Mouse (Mus musculus): ENCODE measurements around the gene Cchcr1. TPM values are rescaled to one million over a fixed set of nuclear protein-coding genes. Genes with fewer than 3 reads are reported as not detected.
"Not testable (repeated sequence)": the region's sequence is repeated elsewhere in the genome, so short reads cannot be mapped to it uniquely, and the experiment has no call there.

Cchcr1 gene
- total RNA-seq (2021) = 1 to 10 TPM; 5.0 to 6.8 TPM
- long read RNA-seq, experiment 1, partial matches to known transcripts = 1 of 11 reads
- long read RNA-seq, experiment 1, other reads (novel, unspliced or antisense) = 9 of 11 reads
- long read RNA-seq, experiment 2, partial matches to known transcripts = 1 of 4 reads
- long read RNA-seq, experiment 2, other reads (novel, unspliced or antisense) = 0 of 4 reads

DNA sequence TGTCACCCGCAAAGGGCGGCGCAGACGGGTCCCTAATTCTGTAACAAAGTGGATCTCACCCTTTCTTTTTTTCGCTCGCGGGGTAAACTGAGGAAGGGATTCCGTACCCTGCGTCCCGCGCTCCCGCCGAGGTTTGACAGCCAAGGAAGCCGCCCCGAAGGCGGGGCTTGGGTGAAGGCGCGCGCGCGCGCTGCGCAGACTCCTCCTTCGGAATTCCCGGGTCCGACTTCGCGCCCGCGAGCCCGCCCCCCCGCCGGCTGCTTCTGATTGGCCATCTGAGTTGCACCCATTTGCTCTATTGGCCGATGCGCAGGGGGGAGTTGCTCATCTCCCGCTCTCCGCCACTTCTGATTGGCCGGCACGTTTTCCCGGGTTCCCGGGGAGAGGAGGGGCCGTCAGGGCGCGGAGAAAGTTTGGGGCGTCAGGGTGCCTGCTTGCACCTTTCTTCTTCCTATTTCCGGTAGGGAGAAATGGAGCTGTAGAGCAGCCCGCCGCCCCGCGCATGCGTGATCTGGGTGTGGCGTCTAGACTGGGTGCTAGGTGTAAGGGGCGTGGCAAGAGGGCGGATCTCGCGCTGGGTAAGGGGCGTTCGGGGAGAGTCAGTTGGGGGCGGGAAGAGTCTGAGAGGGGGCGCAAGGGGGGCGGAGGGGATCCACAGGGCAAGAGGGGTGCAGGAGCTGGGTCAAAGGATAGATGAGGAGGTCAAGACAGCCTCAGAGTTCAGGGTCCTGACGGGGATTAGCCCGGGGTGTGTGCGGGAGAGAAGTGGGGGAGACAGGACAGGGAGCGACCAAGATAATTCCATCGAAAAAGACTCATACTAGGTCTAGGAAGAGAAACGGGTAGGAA lies at the start of gene Cchcr1, which contains the start of gene Tcf19:
TSS of gene Cchcr1 (plus strand) at position 449 of the 849 bp plus-strand sequence.
TSS of gene Tcf19 (minus strand) at position 173 of the 849 bp plus-strand sequence.
- DNase-seq = peak; percentile 96

DNA sequence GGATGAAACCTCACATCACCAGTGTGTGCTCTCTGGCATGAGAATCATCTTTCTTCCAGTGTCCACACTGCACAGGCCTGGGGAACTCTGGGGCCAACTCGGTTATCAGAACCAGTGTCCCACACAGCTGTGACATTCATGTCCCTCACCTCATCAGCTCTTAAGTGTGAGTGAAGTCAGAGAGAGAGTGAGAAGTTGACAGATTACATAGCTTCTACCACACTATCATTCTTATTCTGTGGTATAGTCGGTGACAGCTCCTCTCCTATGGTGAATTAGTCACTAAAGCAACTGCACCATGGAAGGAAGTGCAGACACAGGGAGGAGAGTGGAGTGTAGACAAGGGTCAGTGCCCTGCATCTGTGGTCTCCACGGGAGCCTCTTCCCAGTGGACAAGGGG lies 48.0 kb upstream of the Cchcr1 start:
- not testable (repeated sequence) for DNase-seq

DNA sequence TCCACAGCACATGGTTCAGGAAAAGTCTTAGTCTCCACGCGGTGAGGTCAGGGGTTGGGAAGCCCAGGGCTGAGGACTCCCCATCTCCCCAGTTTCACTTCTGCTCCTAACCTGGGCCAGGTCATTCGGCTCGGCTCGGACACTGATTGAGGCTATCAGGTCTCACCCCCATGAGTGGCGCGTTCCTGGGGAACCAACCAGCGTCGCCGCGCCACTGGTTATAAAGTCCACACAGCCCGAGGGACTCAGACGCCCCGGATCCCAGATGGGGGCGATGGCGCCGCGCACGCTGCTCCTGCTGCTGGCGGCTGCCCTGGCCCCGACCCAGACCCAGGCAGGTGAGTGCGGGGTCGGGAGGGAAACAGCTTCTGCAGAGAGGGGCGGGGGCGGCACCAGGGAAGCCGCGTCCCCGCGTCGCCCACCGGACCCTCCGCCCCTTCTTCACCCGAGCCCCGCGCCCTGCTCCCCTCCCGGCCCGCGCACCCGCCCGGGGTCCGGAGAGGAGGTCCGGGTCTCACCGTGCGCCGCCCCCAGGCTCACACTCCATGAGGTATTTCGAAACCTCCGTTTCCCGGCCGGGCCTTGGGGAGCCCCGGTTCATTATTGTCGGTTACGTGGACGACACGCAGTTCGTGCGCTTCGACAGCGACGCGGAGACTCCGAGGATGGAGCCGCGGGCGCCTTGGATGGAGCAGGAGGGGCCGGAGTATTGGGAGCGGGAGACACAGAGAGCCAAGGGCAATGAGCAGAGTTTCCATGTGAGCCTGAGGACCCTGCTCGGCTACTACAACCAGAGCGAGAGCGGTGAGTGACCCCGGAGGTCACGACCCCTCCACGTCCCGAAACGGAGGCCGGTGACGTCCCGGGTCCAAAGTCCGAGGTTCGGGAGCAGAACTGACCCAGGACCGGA lies 46.8 kb upstream of the Cchcr1 start, which contains the start of gene H2-Q10:
TSS of gene H2-Q10 (plus strand) at position 248 of the 910 bp plus-strand sequence.
- DNase-seq = no peak

DNA sequence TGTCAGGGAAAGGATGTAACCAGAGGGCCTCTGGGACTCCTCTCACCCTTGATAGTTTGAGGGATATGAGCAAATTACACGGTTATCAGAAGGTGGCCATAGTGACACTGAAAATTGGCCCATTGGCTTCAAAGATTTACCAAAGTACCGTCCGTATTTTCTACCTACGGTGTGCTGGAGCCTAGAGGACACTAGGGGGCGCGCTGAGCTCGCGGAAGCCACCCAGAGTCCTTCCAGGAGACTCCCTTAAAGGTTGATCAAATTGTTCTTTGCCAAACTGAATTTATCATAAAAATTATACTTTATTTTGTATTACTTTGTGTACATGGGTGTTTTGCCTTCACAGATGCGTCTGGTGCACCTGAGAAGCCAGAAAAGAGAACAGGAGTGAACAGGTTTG lies 32.8 kb upstream of the Cchcr1 start:
- DNase-seq = peak; percentile 67

DNA sequence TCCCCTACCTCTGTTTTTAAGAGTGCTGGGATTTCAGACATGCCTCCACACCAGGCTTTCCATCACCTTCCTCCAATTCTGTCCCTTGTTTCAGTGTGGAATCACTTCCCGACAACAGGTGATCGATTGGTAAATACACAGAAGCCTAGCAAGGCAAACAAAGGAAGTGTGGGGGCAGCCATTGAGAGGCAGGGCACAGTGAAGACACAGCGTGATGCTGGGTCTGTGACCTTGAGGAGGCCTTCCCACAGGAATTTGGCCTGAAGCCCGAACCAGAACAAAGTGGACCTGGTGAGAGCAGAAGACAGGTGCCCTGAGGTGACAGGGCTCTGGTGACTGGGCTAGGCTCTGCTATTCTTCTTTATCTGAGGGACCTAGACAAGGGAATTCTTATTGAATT lies 31.2 kb upstream of the Cchcr1 start:
- no peak for DNase-seq

DNA sequence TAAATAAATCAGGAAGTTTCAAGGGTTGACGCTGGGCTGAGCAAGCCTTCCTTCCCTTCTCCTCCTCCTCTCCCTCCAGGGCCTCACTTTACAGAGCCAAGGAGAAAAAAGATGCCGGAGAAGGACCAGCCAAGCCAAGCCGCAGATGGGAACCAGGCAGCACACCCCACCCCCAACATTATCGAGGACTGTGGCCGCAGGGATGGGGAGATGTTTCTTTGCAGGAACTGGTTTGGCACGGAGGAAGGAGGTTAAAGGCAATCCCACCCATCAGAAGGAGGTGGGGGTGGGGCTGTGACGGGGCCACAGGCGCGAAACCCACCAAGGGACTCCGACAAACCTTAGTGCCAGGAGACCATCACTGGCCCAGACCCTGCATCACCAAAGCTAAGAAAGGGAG lies 30.2 kb upstream of the Cchcr1 start:
- no peak for DNase-seq

DNA sequence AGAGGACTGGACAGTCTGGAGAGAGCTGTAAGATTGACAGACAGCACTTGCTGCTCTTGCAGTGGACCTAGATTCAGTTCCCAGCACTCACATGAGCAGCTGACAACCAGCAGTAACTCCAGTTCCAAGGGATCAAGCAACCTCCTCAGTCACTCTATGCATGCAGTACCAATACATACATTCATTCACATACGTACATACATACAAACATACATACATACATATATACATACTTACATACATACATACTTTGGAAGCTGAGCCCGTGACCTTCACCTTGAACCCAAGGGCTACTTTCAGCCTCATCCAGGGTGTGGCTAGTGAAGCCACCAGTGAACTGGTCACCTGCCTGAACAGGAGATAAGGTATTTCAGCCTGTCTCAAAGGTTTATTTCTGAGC lies 28.9 kb upstream of the Cchcr1 start:
- no peak for DNase-seq

DNA sequence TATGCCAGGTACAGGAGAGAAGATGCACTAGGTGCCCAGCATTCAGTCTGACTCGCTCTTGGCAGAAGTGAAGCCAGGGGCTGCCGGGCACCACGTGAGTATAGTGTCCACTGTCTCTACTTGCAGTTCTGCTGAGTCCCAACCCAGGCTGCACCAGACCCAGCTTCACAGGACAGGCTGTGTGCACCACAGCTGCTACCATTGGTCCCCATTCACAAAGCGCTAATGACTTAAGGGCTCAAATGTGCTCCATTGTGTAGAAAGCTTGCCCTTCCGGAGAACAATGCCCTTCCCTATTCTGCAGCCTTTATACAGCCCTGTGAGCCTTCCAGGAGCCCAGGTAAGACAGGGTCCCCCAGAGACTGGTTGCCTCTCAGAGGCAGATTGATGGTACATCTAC lies 26.6 kb upstream of the Cchcr1 start:
- no peak for DNase-seq

DNA sequence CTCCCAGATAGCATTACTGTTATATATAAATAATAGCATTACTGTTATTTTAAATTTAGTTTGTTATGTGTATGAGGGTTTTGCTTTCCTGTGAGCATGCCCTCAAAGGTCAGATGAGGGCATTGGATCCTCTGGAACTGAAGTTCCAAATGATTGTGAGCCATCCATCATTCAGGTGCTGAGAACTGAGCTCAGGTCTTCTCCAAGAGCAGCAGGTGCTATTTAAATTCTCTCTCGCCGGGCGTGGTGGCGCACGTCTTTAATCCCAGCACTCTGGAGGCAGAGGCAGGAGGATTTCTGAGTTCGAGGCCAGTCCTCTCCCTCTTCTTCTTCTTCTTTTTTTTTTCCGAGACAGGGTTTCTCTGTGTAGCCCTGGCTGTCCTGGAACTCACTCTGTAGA lies 19.8 kb upstream of the Cchcr1 start:
- no peak for DNase-seq

DNA sequence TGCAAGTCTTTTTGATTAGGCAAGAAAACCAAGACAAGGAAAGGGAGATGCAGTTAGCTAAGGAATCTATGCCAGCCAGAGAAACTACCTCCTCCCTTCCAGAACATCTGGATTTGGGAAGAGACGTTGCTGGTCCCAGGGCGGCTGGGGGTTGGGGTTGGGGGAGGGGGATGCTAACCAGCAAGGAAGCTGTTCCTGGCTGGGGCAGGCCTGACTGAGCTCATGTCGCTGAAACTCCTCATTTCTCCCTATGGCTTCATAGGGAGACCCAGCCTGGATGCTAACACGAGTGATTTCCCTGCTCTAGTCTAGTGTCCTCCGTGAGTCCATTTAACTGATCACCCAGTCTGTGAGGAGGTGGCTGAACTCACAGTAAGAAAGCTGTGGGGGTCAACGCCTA lies 14.7 kb upstream of the Cchcr1 start:
- no peak for DNase-seq

DNA sequence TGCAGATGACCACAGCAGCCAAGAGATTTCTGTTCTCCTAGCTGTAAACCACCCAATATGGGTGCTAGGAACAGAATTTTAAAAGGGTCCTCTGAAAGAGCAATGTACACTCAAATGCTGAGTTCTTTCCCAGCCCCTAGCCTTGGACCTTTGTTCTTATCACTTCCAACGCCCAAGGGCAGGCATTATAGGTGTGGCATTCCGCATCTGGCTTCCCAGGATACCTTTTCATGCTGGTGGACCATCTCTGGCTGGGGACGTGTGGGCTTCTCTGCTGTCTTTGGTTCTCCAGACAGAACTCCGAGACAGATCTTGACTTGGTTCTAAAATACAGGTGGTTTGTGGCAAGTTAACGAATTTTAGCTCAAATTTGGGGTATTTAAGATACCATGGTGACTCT lies 14.1 kb upstream of the Cchcr1 start:
- DNase-seq = no peak

DNA sequence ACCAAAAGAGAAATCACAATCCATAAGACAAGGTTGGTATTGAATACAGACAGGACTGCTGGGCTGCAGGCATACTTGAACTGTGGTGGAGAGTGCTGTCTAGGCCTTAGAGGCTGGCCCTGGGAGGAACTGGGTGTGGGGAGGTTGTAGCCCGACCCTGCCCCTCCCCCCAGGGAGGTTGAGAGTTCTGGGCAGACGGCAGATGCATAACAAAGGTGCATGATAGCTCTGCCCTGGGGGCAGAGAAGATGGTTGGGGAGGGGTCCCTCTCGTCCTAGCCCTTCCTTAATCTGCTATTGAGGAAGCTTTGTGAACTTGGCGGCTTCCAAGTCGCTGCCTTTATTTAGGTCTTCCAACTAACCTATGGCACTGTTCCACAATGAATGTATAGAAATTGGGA lies 13.1 kb upstream of the Cchcr1 start:
- no peak for DNase-seq

DNA sequence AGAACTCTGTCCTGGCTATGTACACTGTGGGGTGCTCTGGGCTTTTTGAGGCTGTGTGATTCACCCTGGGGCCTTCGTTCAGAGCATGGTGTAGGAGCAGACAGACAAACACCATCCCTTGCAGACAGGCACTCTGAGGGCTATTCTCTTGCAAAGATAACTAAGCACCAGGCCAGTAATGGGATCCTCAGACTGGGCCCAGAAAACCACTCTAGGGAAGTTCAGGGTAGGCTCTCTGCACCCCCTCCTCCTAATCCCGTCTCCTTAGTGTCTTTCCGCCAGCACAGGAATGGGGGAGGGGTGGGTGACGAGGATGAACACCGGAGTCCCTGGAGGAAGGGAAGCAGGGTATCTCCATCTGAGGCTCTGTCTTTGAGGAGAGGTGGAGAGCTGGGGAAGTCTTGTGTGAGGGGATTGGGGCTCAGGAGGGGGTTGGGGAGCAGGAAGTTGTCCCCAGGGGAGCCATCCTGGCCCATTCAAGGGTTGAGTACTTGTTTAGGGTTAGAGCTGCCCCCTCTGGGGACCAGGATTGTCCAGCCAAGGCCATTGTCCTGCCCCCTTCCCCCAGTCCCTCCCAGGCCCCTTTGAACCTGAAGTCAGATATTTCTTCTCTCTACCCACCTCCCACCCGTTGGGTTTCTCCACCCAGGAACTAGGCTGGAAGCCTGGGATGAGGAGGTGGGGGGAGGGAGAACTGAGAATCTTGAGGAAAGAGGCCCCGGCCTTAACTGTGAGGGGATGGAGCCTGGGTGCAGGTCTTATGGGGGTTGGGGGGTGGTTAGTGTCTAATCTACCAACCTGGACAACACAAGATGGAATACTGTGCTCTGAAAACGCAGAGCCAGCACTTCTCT lies 12.0 kb upstream of the Cchcr1 start:
- no peak for DNase-seq

DNA sequence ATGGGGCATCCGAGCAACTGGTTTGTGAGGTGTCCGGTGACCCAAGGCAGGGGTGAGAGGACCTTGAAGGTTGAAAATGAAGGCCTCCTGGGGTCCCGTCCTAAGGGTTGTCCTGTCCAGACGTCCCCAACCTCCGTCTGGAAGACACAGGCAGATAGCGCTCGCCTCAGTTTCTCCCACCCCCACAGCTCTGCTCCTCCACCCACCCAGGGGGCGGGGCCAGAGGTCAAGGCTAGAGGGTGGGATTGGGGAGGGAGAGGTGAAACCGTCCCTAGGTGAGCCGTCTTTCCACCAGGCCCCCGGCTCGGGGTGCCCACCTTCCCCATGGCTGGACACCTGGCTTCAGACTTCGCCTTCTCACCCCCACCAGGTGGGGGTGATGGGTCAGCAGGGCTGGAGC lies 11.1 kb upstream of the Cchcr1 start, which contains the start of gene Pou5f1:
TSS of gene Pou5f1 (plus strand) at position 243 of the 400 bp plus-strand sequence.
- no peak for DNase-seq

DNA sequence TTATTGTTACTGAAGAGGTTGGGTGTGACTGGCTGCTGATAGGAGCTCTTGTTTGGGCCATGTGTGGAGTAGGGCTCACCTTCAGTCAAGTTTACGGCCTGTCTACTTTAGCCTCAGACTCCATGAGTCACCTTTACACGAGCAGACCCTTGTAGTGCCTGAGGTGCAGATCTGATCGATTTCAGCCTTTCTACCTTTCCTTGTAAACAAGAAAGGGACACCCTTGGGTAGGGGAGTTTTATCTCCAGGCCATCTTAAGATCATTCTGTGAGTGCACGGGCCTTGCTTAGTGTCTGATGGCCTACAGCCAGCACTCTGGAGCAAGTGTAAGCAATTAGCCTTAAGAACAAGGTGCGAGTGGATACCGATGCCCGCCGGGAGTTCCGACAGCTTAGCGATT lies 10.0 kb upstream of the Cchcr1 start:
- DNase-seq = no peak

DNA sequence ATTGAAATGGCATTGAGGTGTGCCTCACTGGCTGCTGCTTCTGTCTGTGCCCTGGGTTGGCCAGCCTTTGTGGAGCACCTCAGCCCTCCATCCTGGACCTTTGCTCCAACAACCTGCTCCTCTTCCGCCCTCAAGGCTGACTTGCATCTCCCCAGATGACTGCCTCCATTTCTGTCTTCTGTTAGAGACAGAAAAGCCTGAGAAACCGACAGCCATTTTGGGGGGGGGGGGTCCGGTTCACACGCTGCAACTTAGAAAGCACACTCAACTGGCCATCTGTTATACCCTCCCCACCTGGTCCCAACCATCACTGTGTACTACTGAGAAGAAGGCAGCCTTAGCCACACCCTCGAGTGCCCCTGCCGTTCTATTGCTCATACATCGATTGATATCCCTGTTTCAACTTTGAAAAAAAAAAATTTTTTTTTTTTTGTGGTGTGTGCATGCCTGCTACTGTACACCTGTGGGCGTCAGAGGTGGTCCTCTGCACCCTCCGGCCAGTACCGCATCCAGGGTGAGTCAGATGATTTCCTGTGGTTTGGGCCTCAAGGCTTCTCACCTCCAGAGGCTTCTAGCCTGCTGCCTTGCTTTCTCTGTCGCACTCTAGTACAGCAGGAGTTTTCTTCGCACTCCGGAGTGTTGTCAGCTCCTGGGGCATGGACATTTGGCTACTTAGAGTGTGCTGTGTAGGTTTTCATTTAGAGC lies 9.2 kb upstream of the Cchcr1 start:
- DNase-seq = no peak

DNA sequence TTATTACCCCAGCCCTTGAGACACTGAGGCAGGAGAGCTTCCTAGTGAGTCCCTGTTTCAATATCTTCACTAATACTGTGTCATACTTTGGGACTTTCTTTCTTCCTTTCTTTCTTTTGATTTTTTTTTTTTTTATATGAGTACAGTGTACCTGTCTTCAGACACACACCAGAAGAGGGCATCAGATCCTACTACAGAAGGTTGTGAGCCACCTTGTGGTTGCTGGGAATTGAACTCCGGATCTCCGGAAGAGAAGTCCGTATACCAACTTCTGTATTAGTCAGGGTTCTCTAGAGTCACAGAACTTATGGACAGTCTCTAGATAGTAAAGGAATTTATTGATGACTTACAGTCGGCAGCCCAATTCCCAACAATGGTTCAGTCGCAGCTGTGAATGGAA lies 8.6 kb upstream of the Cchcr1 start:
- not testable (repeated sequence) for DNase-seq

DNA sequence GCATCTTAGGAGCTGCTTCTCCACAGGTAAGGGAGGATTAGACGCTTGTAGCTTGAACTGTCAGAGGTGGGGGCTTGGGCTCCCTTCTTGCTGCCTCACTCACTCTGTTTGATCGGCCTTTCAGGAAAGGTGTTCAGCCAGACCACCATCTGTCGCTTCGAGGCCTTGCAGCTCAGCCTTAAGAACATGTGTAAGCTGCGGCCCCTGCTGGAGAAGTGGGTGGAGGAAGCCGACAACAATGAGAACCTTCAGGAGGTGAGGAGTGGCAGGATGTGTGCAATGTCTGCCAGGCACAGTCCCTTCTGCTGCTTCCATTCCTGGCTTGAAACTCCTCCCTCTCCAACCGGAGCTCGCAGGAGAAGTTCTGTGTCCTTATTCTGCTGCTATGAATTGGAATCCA lies 7.6 kb upstream of the Cchcr1 start:
- no peak for DNase-seq

DNA sequence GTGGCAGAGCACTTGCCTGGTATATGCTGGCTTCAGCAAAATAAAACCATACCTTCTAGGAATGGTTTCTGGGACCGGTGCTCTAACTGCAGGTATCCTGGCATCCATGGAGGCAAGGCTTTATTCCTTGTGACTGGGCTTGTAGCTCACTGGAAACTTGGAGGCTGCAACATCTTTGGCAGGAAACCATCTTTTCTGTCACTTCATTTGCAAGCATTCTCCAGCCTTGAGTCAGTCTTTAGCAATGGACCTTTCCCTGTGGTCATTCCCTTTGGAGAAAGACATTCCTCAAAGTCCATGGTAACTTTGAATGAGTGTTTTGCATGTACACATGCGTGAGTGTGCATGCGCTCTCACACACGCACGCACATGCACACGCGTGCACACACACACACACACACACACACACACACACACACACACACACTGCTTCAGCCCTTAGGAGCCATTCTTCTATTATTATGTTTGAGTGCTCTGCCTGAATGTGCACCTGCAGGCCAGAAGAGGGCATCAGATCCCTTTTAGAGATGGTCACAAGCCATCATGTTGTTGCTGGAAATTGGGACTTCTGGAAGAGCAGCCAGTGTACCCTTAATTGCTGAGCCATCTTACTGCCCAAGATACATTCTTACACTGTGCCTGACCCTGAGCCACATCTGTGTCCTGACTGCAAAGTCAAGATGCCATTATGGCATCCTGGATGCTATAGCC lies 3.8 kb upstream of the Cchcr1 start:
- DNase-seq = no peak

DNA sequence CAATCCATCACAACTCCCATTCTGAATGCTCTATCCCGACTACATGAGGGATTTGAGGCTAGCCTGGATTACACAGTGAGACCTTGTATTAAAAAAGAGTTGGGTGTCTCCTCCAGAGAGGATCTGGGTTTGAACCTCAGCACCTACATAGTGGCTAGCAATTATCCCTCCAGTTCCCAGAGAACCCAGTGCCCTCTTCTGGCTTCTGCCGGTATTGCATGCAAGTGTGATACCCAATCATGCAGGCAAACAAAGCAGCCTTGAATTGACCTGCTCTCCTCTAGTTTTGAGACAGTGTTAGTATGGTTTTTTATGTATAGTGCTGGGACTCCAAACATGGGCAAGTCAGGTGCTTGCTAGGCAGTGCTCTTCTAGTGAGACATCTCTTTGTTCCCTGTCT lies 3.0 kb upstream of the Cchcr1 start:
- peak; percentile 84 for DNase-seq

Measured in gastrocnemius, postnatal 10 days (tissue).